17 mouse cellular contexts compared by ENCODE assay signal in the genomic region with DNA sequence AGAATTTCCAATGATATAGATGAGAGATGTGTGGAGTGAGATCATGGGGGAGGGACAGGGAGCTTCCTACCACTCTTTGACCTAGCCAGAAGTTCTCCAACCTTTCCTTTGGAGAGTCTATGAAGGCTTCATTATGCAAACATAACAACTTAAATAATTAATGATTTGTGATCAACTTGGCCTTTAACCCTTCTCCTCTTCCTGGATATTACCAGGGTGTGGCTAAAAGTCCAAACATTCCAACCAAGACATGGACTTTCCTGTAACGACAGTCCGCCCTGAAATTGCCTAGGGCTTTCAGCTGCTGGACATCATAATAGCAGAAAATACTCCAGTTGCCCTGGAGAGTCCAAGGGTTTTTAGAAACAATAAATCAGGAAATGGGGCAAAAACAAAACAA.
"Had no signal": no experiment of that assay in that cellular context is flagged by ENCODE, and none has a peak within 500 bp of the region (broad histone marks: within the 10 kb centered on the region; RNA-seq: fewer than 3 reads in every experiment).

No protein-coding gene starts in this region.

- DNase-seq: retina, postnatal 1 day; right cerebral cortex, adult 18-20 months; right cerebral cortex, postnatal 14 days; right cerebral cortex, postnatal 25 days; right cerebral cortex, postnatal 4 days; spleen, adult 18-20 months; thymus, adult 18-20 months; thymus, adult 2 months; thymus, postnatal 14 days; thymus, postnatal 25 days; thymus, postnatal 36 days; thymus, postnatal 4 days had no signal

- H3K36me3 ChIP-seq: neural tube, embryonic 12.5 days; neural tube, embryonic 13.5 days; neural tube, embryonic 15.5 days; stomach, embryonic 15.5 days had no signal

- H3K27ac ChIP-seq: neural tube, embryonic 12.5 days; neural tube, embryonic 13.5 days; neural tube, embryonic 15.5 days; stomach, embryonic 15.5 days; stomach, postnatal 0 days had no signal

- H3K9ac ChIP-seq: neural tube, embryonic 12.5 days; neural tube, embryonic 13.5 days; neural tube, embryonic 15.5 days; stomach, embryonic 15.5 days had no signal

- H3K9me3 ChIP-seq: neural tube, embryonic 12.5 days; neural tube, embryonic 15.5 days; stomach, embryonic 15.5 days had no signal

- H3K4me2 ChIP-seq: neural tube, embryonic 12.5 days; neural tube, embryonic 13.5 days; neural tube, embryonic 15.5 days; stomach, embryonic 15.5 days had no signal

- H3K27me3 ChIP-seq: neural tube, embryonic 12.5 days; neural tube, embryonic 13.5 days; neural tube, embryonic 15.5 days; stomach, embryonic 15.5 days had no signal

- H3K4me1 ChIP-seq: neural tube, embryonic 12.5 days; neural tube, embryonic 13.5 days; neural tube, embryonic 15.5 days; stomach, embryonic 15.5 days had no signal

- H3K4me3 ChIP-seq: neural tube, embryonic 12.5 days; neural tube, embryonic 13.5 days; neural tube, embryonic 15.5 days; stomach, embryonic 15.5 days had no signal
